Mouse (Mus musculus) neural tube, embryonic 11.5 days (tissue): ENCODE measurements around the gene A430005L14Rik. TPM values are rescaled to one million over a fixed set of nuclear protein-coding genes. Genes with fewer than 3 reads are reported as not detected.
A peak's percentile ranks its signal among the peaks of the same experiment; 100 is the strongest.

ENCODE experiments used
- ATAC-seq: fragments of 200-750 bp; cut with Nextera tagmentation; 2 replicates; pipeline ENCODE4 v1.8.0; 2017; ENCODE audit warnings: moderate number of reproducible peaks, mild to moderate bottlenecking, moderate TSS enrichment, moderate library complexity; ENCODE audit not compliant: insufficient read depth, low FRiP score, low TSS enrichment
- DNase-seq: peaks from one replicate; pipeline ENCODE4 v3.0.0-alpha.2; 2015; ENCODE audit warnings: low spot score
- H3K27ac ChIP-seq: fragments of 300-500 bp; sonication (generic); 2 replicates; pipeline ENCODE4 v1.5.1; 2014; ENCODE audit warnings: low read depth, mild to moderate bottlenecking, low read length
- H3K27me3 ChIP-seq: fragments of 300-500 bp; sonication (generic); 2 replicates; pipeline ENCODE4 v1.6.1; 2014; ENCODE audit warnings: mild to moderate bottlenecking, low read length, mixed read lengths; ENCODE audit not compliant: control insufficient read depth, insufficient read depth
- H3K36me3 ChIP-seq: fragments of 300-500 bp; sonication (generic); 2 replicates; pipeline ENCODE4 v1.6.1; 2014; ENCODE audit warnings: mild to moderate bottlenecking, low read length, moderate library complexity, mixed read lengths; ENCODE audit not compliant: control insufficient read depth, insufficient read depth
- H3K4me1 ChIP-seq: fragments of 300-500 bp; sonication (generic); 2 replicates; pipeline ENCODE4 v1.6.1; 2014; ENCODE audit warnings: low read length, mixed read lengths; ENCODE audit not compliant: control insufficient read depth, insufficient read depth
- H3K4me2 ChIP-seq: fragments of 300-500 bp; sonication (generic); 2 replicates; pipeline ENCODE4 v1.6.1; 2014; ENCODE audit warnings: low read depth, mild to moderate bottlenecking, moderate library complexity
- H3K4me3 ChIP-seq: fragments of 300-500 bp; sonication (generic); 2 replicates; pipeline ENCODE4 v1.5.1; 2014; ENCODE audit warnings: low read depth, low read length
- H3K9ac ChIP-seq: fragments of 300-500 bp; sonication (generic); 2 replicates; pipeline ENCODE4 v1.6.1; 2014; ENCODE audit warnings: mild to moderate bottlenecking, low read length
- H3K9me3 ChIP-seq: fragments of 300-500 bp; sonication (generic); 2 replicates; pipeline ENCODE4 v1.6.1; 2016; ENCODE audit warnings: low read length; ENCODE audit not compliant: control insufficient read depth
- WGBS: fragments of 180-500 bp; shearing (Covaris S2); extraction: QIAGEN DNeasy Blood & Tissue Kit; methylation state at CpG from one replicate; pipeline ENCODE4 v1.1.7; 2014; 5-methylcytosine and 5-hydroxymethylcytosine counted together
- polyA plus RNA-seq: library from polyadenylated mRNA; unstranded; fragments of >200 nt; fragmentation: Nextera tagmentation; extraction: Ambion mirVana; gene quantifications from 2 replicates; pipeline ENCODE4 v1.2.1, GENCODE M21; 2014

The A430005L14Rik gene
- polyA plus RNA-seq, 1 experiment from 2014 or later = 104 TPM

- DNase-seq = no peak
- Histone ChIP-seq H3K4me3 (no peak overlapping the region), H3K9me3 (no peaks in the 10 kb centered on the region), H3K4me1 (peaks cover 7% of the 10 kb centered on the region; the same call in 1 of the 2 replicates), H3K27me3 (no peaks in the 10 kb centered on the region), H3K4me2 (no peak overlapping the region), H3K9ac (no peak overlapping the region), H3K36me3 (peaks cover 12% of the 10 kb centered on the region), H3K27ac (no peak overlapping the region)
- 90% methylated on average over 7 of the region's 7 CpGs for WGBS
- no peak for ATAC-seq
These were observed 5.6 kb downstream of the A430005L14Rik start for GRCm38 (mm10) chr4:153962631-153963030.

GRCm38 (mm10) chr4:153966651-153967050 is 9.6 kb downstream of the A430005L14Rik start:
- Histone ChIP-seq H3K4me3 (no peak overlapping the region), H3K4me2 (no peak overlapping the region), H3K9me3 (no peaks in the 10 kb centered on the region), H3K27ac (no peak overlapping the region), H3K36me3 (peaks cover 3% of the 10 kb centered on the region), H3K4me1 (no peaks in the 10 kb centered on the region), H3K9ac (no peak overlapping the region), H3K27me3 (no peaks in the 10 kb centered on the region)
- no peak for ATAC-seq
- 91% methylated on average over 5 of the region's 5 CpGs for WGBS
- DNase-seq = no peak

GRCm38 (mm10) chr4:153967556-153967955 is 10.5 kb downstream of the A430005L14Rik start:
- H3K4me1 ChIP-seq = no peaks in the 10 kb centered on the region
- DNase-seq (no peak), ATAC-seq (no peak)
- WGBS = 87% methylated on average over 2 of the region's 2 CpGs
- no peaks in the 10 kb centered on the region; the same call in 1 of the 2 replicates for H3K36me3 ChIP-seq
- no peaks in the 10 kb centered on the region for H3K9me3 ChIP-seq
- H3K9ac ChIP-seq = no peak overlapping the region
- H3K27me3 ChIP-seq = no peaks in the 10 kb centered on the region
- H3K4me2 ChIP-seq = no peak overlapping the region
- H3K4me3 ChIP-seq = no peak overlapping the region
- no peak overlapping the region for H3K27ac ChIP-seq

GRCm38 (mm10) chr4:153968063-153968462 is 11.0 kb downstream of the A430005L14Rik start:
- Histone ChIP-seq H3K4me1 (no peaks in the 10 kb centered on the region), H3K4me2 (no peak overlapping the region), H3K27me3 (no peaks in the 10 kb centered on the region), H3K9ac (no peak overlapping the region), H3K36me3 (no peaks in the 10 kb centered on the region; the same call in 1 of the 2 replicates), H3K4me3 (no peak overlapping the region), H3K27ac (no peak overlapping the region), H3K9me3 (no peaks in the 10 kb centered on the region)
- WGBS = 92% methylated on average over 2 of the region's 2 CpGs
- DNase-seq (no peak), ATAC-seq (no peak)

- no peaks in the 10 kb centered on the region for H3K9me3 ChIP-seq
- peak within 1 kb of the TSS; percentile 94 for H3K4me2 ChIP-seq
- peak within 1 kb of the TSS; percentile 92 for H3K9ac ChIP-seq
- H3K27me3 ChIP-seq = no peaks in the 10 kb centered on the region
- H3K4me3 ChIP-seq = peak within 1 kb of the TSS; percentile 91
- ATAC-seq (peak; percentile 99), DNase-seq (peak; percentile 96)
- 0 out of 2 replicates have a peak, but pooled peaks cover 2% of the 10 kb centered on the region for H3K36me3 ChIP-seq
- peaks cover 8% of the 10 kb centered on the region for H3K4me1 ChIP-seq
- WGBS = 1% methylated on average over 68 of the region's 68 CpGs
- peak within 1 kb of the TSS; percentile 72; the same call in 1 of the 2 replicates for H3K27ac ChIP-seq
These were observed 17.6 kb downstream of the A430005L14Rik start, which contains the start of the genes Dffb and Cep104 for GRCm38 (mm10) chr4:153974431-153975291. Gene Dffb, minus strand, starts transcription at chr4:153975126. Gene Cep104, plus strand, starts transcription at chr4:153975194.

- H3K4me3 ChIP-seq = peak overlapping the region; percentile 91
- H3K27me3 ChIP-seq = no peaks in the 10 kb centered on the region
- H3K9me3 ChIP-seq = no peaks in the 10 kb centered on the region
- H3K36me3 ChIP-seq = 0 out of 2 replicates have a peak, but pooled peaks cover 2% of the 10 kb centered on the region
- 1% methylated on average over 33 of the region's 33 CpGs for WGBS
- ATAC-seq = peak; percentile 75
- H3K4me1 ChIP-seq = peaks cover 8% of the 10 kb centered on the region
- H3K4me2 ChIP-seq = peak overlapping the region; percentile 94
- H3K27ac ChIP-seq = peak overlapping the region; percentile 72; the same call in 1 of the 2 replicates
- DNase-seq = no peak
- H3K9ac ChIP-seq = peak overlapping the region; percentile 92
These were observed 18.2 kb downstream of the A430005L14Rik start for GRCm38 (mm10) chr4:153975292-153975662.

GRCm38 (mm10) chr4:153975768-153976167 is 18.7 kb downstream of the A430005L14Rik start:
- Histone ChIP-seq H3K9me3 (no peaks in the 10 kb centered on the region), H3K27ac (no peak overlapping the region), H3K4me1 (peaks cover 8% of the 10 kb centered on the region), H3K9ac (peak overlapping the region; percentile 92), H3K36me3 (0 out of 2 replicates have a peak, but pooled peaks cover 2% of the 10 kb centered on the region), H3K27me3 (no peaks in the 10 kb centered on the region), H3K4me2 (peak overlapping the region; percentile 94), H3K4me3 (peak overlapping the region; percentile 91)
- 42% methylated on average over 6 of the region's 6 CpGs for WGBS
- DNase-seq (no peak), ATAC-seq (no peak)

- Histone ChIP-seq H3K9ac (no peak overlapping the region), H3K27me3 (no peaks in the 10 kb centered on the region), H3K4me3 (no peak overlapping the region), H3K9me3 (no peaks in the 10 kb centered on the region), H3K4me1 (peaks cover 8% of the 10 kb centered on the region), H3K27ac (no peak overlapping the region), H3K4me2 (no peak overlapping the region), H3K36me3 (peaks cover 8% of the 10 kb centered on the region)
- DNase-seq (no peak), ATAC-seq (no peak)
- WGBS = 93% methylated on average over 10 of the region's 10 CpGs
These were observed 22.2 kb downstream of the A430005L14Rik start for GRCm38 (mm10) chr4:153979243-153979642.
